Mouse (Mus musculus) liver, embryonic 14.5 days (tissue): ENCODE results near the gene Scarb1.

Experiments
- CTCF ChIP-seq: IDR thresholded peaks from 2 replicates; pipeline ENCODE4 v1.5.1; 2016; ENCODE audit warnings: antibody characterized with exemption, low read depth, control low read depth
- EP300 ChIP-seq: IDR thresholded peaks from 2 replicates; pipeline ENCODE4 v1.6.1; 2016; ENCODE audit warnings: antibody characterized with exemption, low read depth

DNA sequence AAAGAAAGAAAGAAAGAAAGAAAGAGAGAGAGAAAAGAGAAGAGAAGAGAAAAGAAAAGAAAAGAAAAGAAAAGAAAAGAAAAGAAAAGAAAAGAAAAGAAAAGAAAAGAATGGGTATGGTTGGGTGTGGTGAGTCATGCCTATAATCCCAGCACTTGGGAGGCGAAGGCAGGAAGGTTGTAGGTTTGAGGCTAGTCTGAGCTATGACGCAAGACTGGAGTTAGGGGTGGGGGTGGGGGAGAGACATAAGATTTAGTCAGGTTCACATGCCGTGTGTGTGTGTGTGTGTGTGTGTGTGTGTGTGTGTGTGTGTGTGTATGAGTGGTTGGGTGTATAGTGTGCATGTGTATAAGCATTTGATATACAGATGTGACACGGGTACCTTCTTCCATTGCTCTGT is 94.2 kb downstream of the Scarb1 start:
- TF ChIP-seq CTCF (no peak), EP300 (no peak)
